ENCODE assay signal across 21 mouse cellular contexts in the genomic region with DNA sequence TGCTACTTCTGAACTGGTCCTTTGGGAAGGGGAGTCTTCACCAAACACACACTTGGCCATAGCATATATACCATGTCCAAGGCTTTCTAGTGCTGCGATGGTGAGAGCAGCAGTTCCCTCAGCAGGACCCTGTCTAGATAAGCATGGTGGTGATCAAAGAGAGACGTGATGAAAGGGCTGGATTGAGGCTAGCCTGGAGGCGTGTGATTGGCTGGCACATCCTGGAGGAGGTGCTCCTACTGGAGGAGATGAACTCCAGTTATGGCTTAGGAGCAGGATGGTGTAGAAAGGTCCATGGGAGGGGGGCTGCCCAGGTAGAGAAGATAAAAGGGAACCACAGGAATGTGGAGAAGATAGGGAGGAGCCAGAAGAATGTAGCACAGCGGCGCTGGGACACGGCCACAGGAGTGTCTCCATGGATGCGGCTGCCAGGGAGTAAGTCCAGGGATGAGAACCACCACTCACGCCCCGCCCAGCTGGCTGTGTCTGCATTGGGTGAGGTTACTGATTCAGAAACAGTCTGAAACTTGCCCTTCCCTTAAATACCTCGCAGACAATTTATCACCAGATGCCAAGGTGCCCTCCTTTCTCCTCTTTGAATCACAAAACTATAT.
A peak's percentile ranks its signal among the peaks of the same experiment; 100 is the strongest.
DNase-seq lines count a peak whose midpoint lies in the region; ATAC-seq and TF ChIP-seq lines count a peak whose summit lies in the region.
"Had no signal": no experiment of that assay in that cellular context is flagged by ENCODE, and none has a peak within 500 bp of the region (broad histone marks: within the 10 kb centered on the region; RNA-seq: fewer than 3 reads in every experiment).

No protein-coding gene starts in this region.

- no peak for TF ChIP-seq POLR2A in lung, adult 2 months (IDR thresholded peaks at IDR 0.05; ENCODE audit: borderline replicate concordance, extremely low read depth, low read depth, low read length)

- H3K27ac ChIP-seq in lung, embryonic 14.5 days (ENCODE audit: low read depth), result no peak overlapping the region
- peak overlapping the region; percentile 93 for H3K27ac ChIP-seq in heart, embryonic 15.5 days
- H3K27ac ChIP-seq: forebrain, embryonic 12.5 days; limb, embryonic 13.5 days; liver, embryonic 14.5 days; midbrain, embryonic 10.5 days; neural tube, embryonic 13.5 days had no signal

- peak; percentile 22; the same call in 1 of the 2 replicates for ATAC-seq in lung, embryonic 14.5 days (ENCODE audit: insufficient read depth)
- peak; percentile 44 for ATAC-seq in heart, embryonic 15.5 days (replicated peaks; ENCODE audit: insufficient number of reproducible peaks, insufficient read depth, low FRiP score, low read depth)
- ATAC-seq: CD4-positive, CD25-positive, alpha-beta regulatory T cell, adult 4 months; hindbrain, postnatal 0 days had no signal

- no peaks in the 10 kb centered on the region for H3K27me3 ChIP-seq in lung, embryonic 14.5 days (ENCODE audit: insufficient read depth, low read length)
- H3K27me3 ChIP-seq in heart, embryonic 15.5 days, result no peaks in the 10 kb centered on the region
- H3K27me3 ChIP-seq: forebrain, embryonic 12.5 days; limb, embryonic 13.5 days; neural tube, embryonic 13.5 days had no signal

- H3K4me1 ChIP-seq in lung, embryonic 14.5 days (ENCODE audit: insufficient read depth), result peaks cover 12% of the 10 kb centered on the region
- H3K4me1 ChIP-seq in lung, adult 2 months (ENCODE audit: control insufficient read depth, insufficient read depth, low read length), result peaks cover 2% of the 10 kb centered on the region; the same call in 1 of the 2 replicates
- peaks cover 53% of the 10 kb centered on the region for H3K4me1 ChIP-seq in heart, embryonic 15.5 days (replicated peaks)
- H3K4me1 ChIP-seq: neural tube, embryonic 13.5 days had no signal

- no peak overlapping the region for H3K4me2 ChIP-seq in lung, embryonic 14.5 days
- no peak overlapping the region for H3K4me2 ChIP-seq in heart, embryonic 15.5 days
- H3K4me2 ChIP-seq: forebrain, embryonic 12.5 days; limb, embryonic 13.5 days; neural tube, embryonic 13.5 days had no signal

- H3K4me3 ChIP-seq in lung, embryonic 14.5 days (ENCODE audit: low read depth, low read length), result no peak overlapping the region
- no peak overlapping the region for H3K4me3 ChIP-seq in lung, adult 2 months (replicated peaks; ENCODE audit: extremely low read depth, low read depth, low read length)
- no peak overlapping the region for H3K4me3 ChIP-seq in heart, embryonic 15.5 days
- H3K4me3 ChIP-seq: forebrain, embryonic 12.5 days; limb, embryonic 13.5 days; midbrain, embryonic 10.5 days; neural tube, embryonic 13.5 days had no signal

- peaks cover 63% of the 10 kb centered on the region for H3K36me3 ChIP-seq in lung, embryonic 14.5 days (ENCODE audit: insufficient read depth)
- H3K36me3 ChIP-seq in heart, embryonic 15.5 days, result peaks cover 47% of the 10 kb centered on the region

- no peak for TF ChIP-seq CTCF in lung, embryonic 14.5 days (IDR thresholded peaks at IDR 0.05; ENCODE audit: low read depth)
- TF ChIP-seq CTCF in lung, adult 2 months (IDR thresholded peaks at IDR 0.05; ENCODE audit: insufficient read depth, low read length), result no peak

- H3K9ac ChIP-seq in lung, embryonic 14.5 days, result no peak overlapping the region
- no peak overlapping the region for H3K9ac ChIP-seq in heart, embryonic 15.5 days
- H3K9ac ChIP-seq: forebrain, embryonic 12.5 days; limb, embryonic 13.5 days; liver, embryonic 14.5 days; neural tube, embryonic 13.5 days had no signal

- DNase-seq in gastrocnemius, adult 18-20 months (ENCODE audit: low spot score), result peak; percentile 45
- no peak for DNase-seq in gastrocnemius, postnatal 4 days (ENCODE audit: low spot score in 2 of 2)
- DNase-seq in lung, embryonic 14.5 days, result no peak
- no peak for DNase-seq in lung, adult 2 months
- peak; percentile 56 for DNase-seq in R1 (ENCODE audit: low read depth, low spot score)
- no peak for DNase-seq in cerebellum, postnatal 25 days
- DNase-seq in thymus, adult 18-20 months, result no peak
- DNase-seq: adrenal gland, adult 8-10 months; cerebellum, adult 11-12 months; cerebellum, postnatal 36 days; kidney, adult 11 months; kidney, postnatal 14 days had no signal

- H3K9me3 ChIP-seq in lung, embryonic 14.5 days (ENCODE audit: low read depth, low read length), result no peaks in the 10 kb centered on the region
- H3K9me3 ChIP-seq in heart, embryonic 15.5 days (replicated peaks), result no peaks in the 10 kb centered on the region
- H3K9me3 ChIP-seq: forebrain, embryonic 12.5 days; G1E; limb, embryonic 13.5 days; midbrain, embryonic 10.5 days; neural tube, embryonic 13.5 days had no signal

- WGBS in lung, embryonic 14.5 days, result 69% methylated on average over 10 of the region's 10 CpGs
- 78% methylated on average over 10 of the region's 10 CpGs for WGBS in lung, adult 2 months
- WGBS in heart, embryonic 15.5 days, result 49% methylated on average over 10 of the region's 10 CpGs

Comparison
In these comparisons a context has a peak if more than half of its experiments do, and no peak if none do; other contexts are left out.
1. DNase-seq: peak in gastrocnemius, adult 18-20 months (single experiment) and R1 (single experiment); none in gastrocnemius, postnatal 4 days (0 of 2), lung, embryonic 14.5 days (single experiment), lung, adult 2 months (single experiment), cerebellum, postnatal 25 days (0 of 2) and thymus, adult 18-20 months (0 of 2).